Mouse (Mus musculus): ENCODE measurements around the gene Efemp2.

DNA sequence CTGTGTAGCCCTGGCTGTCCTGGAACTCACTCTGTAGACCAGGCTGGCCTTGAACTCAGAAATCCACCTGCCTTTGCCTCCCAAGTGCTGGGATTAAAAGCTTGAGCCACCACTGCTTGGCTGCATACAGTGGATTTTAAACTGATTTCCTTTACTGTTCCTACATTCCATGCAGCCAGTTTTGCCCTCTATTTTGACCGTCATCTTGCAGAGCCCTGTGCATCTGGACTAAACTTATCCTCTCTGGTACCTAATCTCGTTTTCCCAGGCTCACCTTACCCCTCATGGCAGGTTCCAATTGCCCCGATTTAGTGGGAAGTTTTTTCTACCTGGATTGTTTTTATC, 39.2 kb downstream of the Efemp2 start:
- no peak for TF ChIP-seq CTCF (IDR thresholded peaks at IDR 0.05; ENCODE audit: borderline replicate concordance, insufficient read depth, low read length)
- no peak for TF ChIP-seq POLR2A (IDR thresholded peaks at IDR 0.05; ENCODE audit: low read depth, low read length)

All from embryonic fibroblast, embryonic 13.5 days (primary cell).